Comparison of ENCODE assay signal across 9 mouse cellular contexts in the genomic region with DNA sequence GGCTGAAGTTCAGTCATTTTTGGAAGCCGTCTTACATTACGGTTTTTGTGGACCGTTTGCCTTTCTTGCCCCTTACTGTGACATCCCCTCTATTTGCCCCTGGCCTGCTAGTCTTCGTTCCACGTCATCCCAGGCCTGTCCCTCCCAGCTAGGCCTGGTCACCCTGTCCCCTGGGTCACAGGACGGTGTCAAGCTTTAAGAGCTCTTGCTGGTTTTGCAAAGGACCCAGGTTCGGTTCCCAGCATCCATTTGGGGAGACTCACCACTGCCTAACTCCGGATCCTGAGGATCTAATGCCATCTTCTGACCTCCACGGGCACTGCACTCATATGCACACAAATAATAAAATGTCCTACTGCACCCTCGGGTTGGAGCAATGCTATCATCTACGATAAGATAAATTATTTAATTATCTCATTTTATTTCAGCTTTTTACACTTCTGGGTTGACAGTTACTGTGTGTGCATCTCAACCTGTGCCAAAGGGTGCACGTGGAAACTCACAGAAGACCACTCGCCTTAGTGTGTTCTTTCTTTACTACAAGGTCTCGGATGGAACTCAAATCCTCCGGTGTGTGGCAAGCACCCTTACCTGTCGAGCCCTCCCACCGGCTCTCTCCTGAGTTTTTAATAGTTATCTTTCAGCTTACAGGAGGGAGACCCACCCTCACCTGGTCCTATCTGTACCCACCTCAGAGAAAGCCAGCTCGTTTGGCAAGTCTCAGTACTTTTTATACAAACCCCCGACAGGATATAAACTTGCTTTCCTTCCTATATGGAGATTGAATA. TPM values are rescaled to one million over a fixed set of nuclear protein-coding genes. Genes with fewer than 3 reads are reported as not detected.
A peak's percentile ranks its signal among the peaks of the same experiment; 100 is the strongest.
DNase-seq lines count a peak whose midpoint lies in the region; ATAC-seq and TF ChIP-seq lines count a peak whose summit lies in the region.
"Had no signal": no experiment of that assay in that cellular context is flagged by ENCODE, and none has a peak within 500 bp of the region (broad histone marks: within the 10 kb centered on the region; RNA-seq: fewer than 3 reads in every experiment).

No protein-coding gene starts in this region.

- H3K27me3 ChIP-seq in erythroblast, embryonic 14.5 days (ENCODE audit: control insufficient read depth), result no peaks in the 10 kb centered on the region
- H3K27me3 ChIP-seq in E14TG2a.4 (ENCODE audit: insufficient read depth, low read length), result no peaks in the 10 kb centered on the region
- no peaks in the 10 kb centered on the region for H3K27me3 ChIP-seq in forebrain, embryonic 14.5 days (replicated peaks; ENCODE audit: control insufficient read depth, insufficient read depth, low read length)
- H3K27me3 ChIP-seq in liver, embryonic 13.5 days, result no peaks in the 10 kb centered on the region

- peaks cover 61% of the 10 kb centered on the region for H3K4me1 ChIP-seq in erythroblast, embryonic 14.5 days (ENCODE audit: control insufficient read depth)
- peaks cover 66% of the 10 kb centered on the region for H3K4me1 ChIP-seq in E14TG2a.4 (replicated peaks; ENCODE audit: low read depth, low read length)
- peaks cover 14% of the 10 kb centered on the region for H3K4me1 ChIP-seq in forebrain, embryonic 14.5 days (ENCODE audit: control insufficient read depth, insufficient read depth, low read length)
- H3K4me1 ChIP-seq in liver, embryonic 13.5 days (replicated peaks), result peaks cover 49% of the 10 kb centered on the region

- DNase-seq in forebrain, embryonic 14.5 days (ENCODE audit: low spot score), result no peak
- DNase-seq in liver, embryonic 13.5 days, result no peak
- DNase-seq in layer of hippocampus, adult 9-11 months, result no peak
- DNase-seq in layer of hippocampus, adult 9-10 months (ENCODE audit: low spot score), result no peak

- 88% methylated on average over 19 of the region's 19 CpGs for WGBS in forebrain, embryonic 14.5 days
- WGBS in liver, embryonic 13.5 days (ENCODE audit: insufficient replicate concordance), result 78% methylated on average over 19 of the region's 19 CpGs

- ATAC-seq in erythroblast, adult 5-6 weeks (replicated peaks; ENCODE audit: low FRiP score, poor library complexity, severe bottlenecking), result no peak
- peak; percentile 5; the same call in 1 of the 2 replicates for ATAC-seq in forebrain, embryonic 14.5 days
- ATAC-seq in liver, embryonic 13.5 days (ENCODE audit: low read depth), result no peak
- no peak for ATAC-seq in granulocyte monocyte progenitor cell, adult 5-6 weeks (replicated peaks; ENCODE audit: poor library complexity, severe bottlenecking)

- H3K27ac ChIP-seq in forebrain, embryonic 14.5 days (ENCODE audit: low read depth, low read length), result peak overlapping the region; percentile 33; the same call in 1 of the 2 replicates
- peak overlapping the region; percentile 71 for H3K27ac ChIP-seq in liver, embryonic 13.5 days

- H3K4me3 ChIP-seq in erythroblast, embryonic 14.5 days (replicated peaks), result peak overlapping the region; percentile 92
- H3K4me3 ChIP-seq in E14TG2a.4 (replicated peaks; ENCODE audit: low read length), result peak overlapping the region; percentile 39; the same call in 1 of the 2 replicates
- H3K4me3 ChIP-seq in forebrain, embryonic 14.5 days (ENCODE audit: low read depth, low read length), result peak overlapping the region; percentile 13; the same call in 1 of the 2 replicates
- H3K4me3 ChIP-seq in liver, embryonic 13.5 days (replicated peaks), result peak overlapping the region; percentile 85

- H3K9ac ChIP-seq in forebrain, embryonic 14.5 days (ENCODE audit: low read length), result 0 out of 2 replicates have a peak overlapping the region, but pooled peaks have one; percentile 21
- peak overlapping the region; percentile 90 for H3K9ac ChIP-seq in liver, embryonic 13.5 days

- TF ChIP-seq CTCF in E14TG2a.4 (conservative IDR thresholded peaks at IDR 0.05; ENCODE audit: low read length), result peak; percentile 20; the same call in 1 of the 2 replicates

- H3K9me3 ChIP-seq in erythroblast, embryonic 14.5 days (ENCODE audit: control insufficient read depth, low read length), result 0 out of 2 replicates have a peak, but pooled peaks cover 2% of the 10 kb centered on the region
- H3K9me3 ChIP-seq in E14TG2a.4 (ENCODE audit: low read length), result no peaks in the 10 kb centered on the region
- no peaks in the 10 kb centered on the region for H3K9me3 ChIP-seq in forebrain, embryonic 14.5 days (replicated peaks; ENCODE audit: control insufficient read depth, low read length)
- no peaks in the 10 kb centered on the region for H3K9me3 ChIP-seq in liver, embryonic 13.5 days (replicated peaks)

- peaks cover 22% of the 10 kb centered on the region for H3K36me3 ChIP-seq in erythroblast, embryonic 14.5 days (ENCODE audit: control insufficient read depth)
- H3K36me3 ChIP-seq in E14TG2a.4 (ENCODE audit: insufficient read depth, low read length), result peaks cover 31% of the 10 kb centered on the region
- peaks cover 13% of the 10 kb centered on the region for H3K36me3 ChIP-seq in forebrain, embryonic 14.5 days (ENCODE audit: control insufficient read depth, insufficient read depth, low read length)
- peaks cover 26% of the 10 kb centered on the region for H3K36me3 ChIP-seq in liver, embryonic 13.5 days

- H3K4me2 ChIP-seq in forebrain, embryonic 14.5 days (ENCODE audit: low read length), result peak overlapping the region; percentile 80
- H3K4me2 ChIP-seq in liver, embryonic 13.5 days, result peak overlapping the region; percentile 94

RNA-seq across cellular contexts. Expression of a gene that starts 3.9 kb away (rescaled TPM):
- 26.7 and 34.4 TPM in 2 replicates for polyA plus RNA-seq in erythroblast, embryonic 14.5 days (2012)
- total RNA-seq in erythroblast, adult 5-6 weeks (2015; ENCODE audit: low replicate concordance), result 34.5 and 54.8 TPM in 2 replicates
- total RNA-seq in erythroblast, adult 5-6 weeks (2017; ENCODE audit: low replicate concordance), result 63.8 and 70.5 TPM in 2 replicates
- 447 and 495 TPM in 2 replicates for polyA plus RNA-seq in forebrain, embryonic 14.5 days (2014; fragmentation: Nextera tagmentation; extraction: Ambion mirVana)
- 302 and 304 TPM in 2 replicates for polyA plus RNA-seq in liver, embryonic 13.5 days (2015; fragmentation: Nextera tagmentation; extraction: Ambion mirVana)
- 284 and 328 TPM in 2 replicates for total RNA-seq in granulocyte monocyte progenitor cell, adult 5-6 weeks (2014; fragmentation: Nextera tagmentation)
- total RNA-seq in granulocyte monocyte progenitor cell, adult 5-6 weeks (2017), result 431 and 435 TPM in 2 replicates

RNA-seq across cellular contexts. Expression of a gene that starts 4.0 kb away (rescaled TPM):
- polyA plus RNA-seq in erythroblast, embryonic 14.5 days (2012), result not detected in 2 replicates
- total RNA-seq in erythroblast, adult 5-6 weeks (2015; ENCODE audit: low replicate concordance), result not detected in 2 replicates
- not detected in 2 replicates for total RNA-seq in erythroblast, adult 5-6 weeks (2017; ENCODE audit: low replicate concordance)
- polyA plus RNA-seq in forebrain, embryonic 14.5 days (2014; fragmentation: Nextera tagmentation; extraction: Ambion mirVana), result 0.11 TPM in 1 of 2 replicates, not detected in the other
- polyA plus RNA-seq in liver, embryonic 13.5 days (2015; fragmentation: Nextera tagmentation; extraction: Ambion mirVana), result 0.17 and 0.20 TPM in 2 replicates
- total RNA-seq in granulocyte monocyte progenitor cell, adult 5-6 weeks (2014; fragmentation: Nextera tagmentation), result not detected in 2 replicates
- total RNA-seq in granulocyte monocyte progenitor cell, adult 5-6 weeks (2017), result not detected in 2 replicates
- total RNA-seq: hematopoietic stem cell, adult 5-6 weeks had no signal

RNA-seq across cellular contexts. Expression of a gene that starts 56.6 kb away (rescaled TPM):
- polyA plus RNA-seq in erythroblast, embryonic 14.5 days (2012), result not detected in 2 replicates
- total RNA-seq in erythroblast, adult 5-6 weeks (2015; ENCODE audit: low replicate concordance), result not detected in 2 replicates
- total RNA-seq in erythroblast, adult 5-6 weeks (2017; ENCODE audit: low replicate concordance), result 0.56 TPM in 1 of 2 replicates, not detected in the other
- 17.4 and 19.1 TPM in 2 replicates for polyA plus RNA-seq in forebrain, embryonic 14.5 days (2014; fragmentation: Nextera tagmentation; extraction: Ambion mirVana)
- 12.8 and 15.4 TPM in 2 replicates for polyA plus RNA-seq in liver, embryonic 13.5 days (2015; fragmentation: Nextera tagmentation; extraction: Ambion mirVana)
- 0.84 TPM in 1 of 2 replicates, not detected in the other for total RNA-seq in granulocyte monocyte progenitor cell, adult 5-6 weeks (2014; fragmentation: Nextera tagmentation)
- total RNA-seq in granulocyte monocyte progenitor cell, adult 5-6 weeks (2017), result 0.52 and 1.2 TPM in 2 replicates

Comparison
In these comparisons a context has a peak if more than half of its experiments do, and no peak if none do; other contexts are left out.
1. H3K4me3 ChIP-seq: peak in every context shown above with its lines; median percentile 92 in erythroblast, embryonic 14.5 days; 85 in liver, embryonic 13.5 days; 39 in E14TG2a.4; 13 in forebrain, embryonic 14.5 days.
2. RNA of a gene that starts 56.6 kb away (polyA plus RNA-seq): 17.4 to 19.1 TPM in forebrain, embryonic 14.5 days and 12.8 to 15.4 TPM in liver, embryonic 13.5 days; not detected in erythroblast, embryonic 14.5 days; every median in the first group is over 10 times any median in the second.